Mouse (Mus musculus) right cerebral cortex, postnatal 25 days (tissue): Measurements from ENCODE around the gene Gm6583.

Experiments used
- DNase-seq: peaks from one replicate; pipeline ENCODE4 v3.0.0; 2022

The Gm6583 gene

GRCm38 (mm10) chr5:112355910-112356309 is at the start of gene Gm6583:
Gene Gm6583, minus strand, starts transcription at chr5:112356033.
- DNase-seq: no peak

- no peak for DNase-seq
These were observed 46.6 kb upstream of the Gm6583 start for GRCm38 (mm10) chr5:112402437-112402836.

- DNase-seq: no peak
These were observed 43.5 kb upstream of the Gm6583 start for GRCm38 (mm10) chr5:112399284-112399683.

GRCm38 (mm10) chr5:112396066-112396465 is 40.2 kb upstream of the Gm6583 start:
- no peak for DNase-seq

GRCm38 (mm10) chr5:112394779-112395443 is 39.1 kb upstream of the Gm6583 start, which contains the start of gene Asphd2:
Gene Asphd2, minus strand, starts transcription at chr5:112394866.
- DNase-seq: peak; percentile 85

- no peak for DNase-seq
These were observed 38.6 kb upstream of the Gm6583 start for GRCm38 (mm10) chr5:112394415-112394763.

- peak; percentile 5 for DNase-seq
These were observed 38.0 kb upstream of the Gm6583 start for GRCm38 (mm10) chr5:112393741-112394414.

GRCm38 (mm10) chr5:112391676-112392323 is 36.0 kb upstream of the Gm6583 start:
- no peak for DNase-seq

GRCm38 (mm10) chr5:112391002-112391401 is 35.2 kb upstream of the Gm6583 start:
- DNase-seq: peak; percentile 8

GRCm38 (mm10) chr5:112389352-112389751 is 33.5 kb upstream of the Gm6583 start:
- DNase-seq: no peak

GRCm38 (mm10) chr5:112385973-112386372 is 30.1 kb upstream of the Gm6583 start:
- no peak for DNase-seq

GRCm38 (mm10) chr5:112384805-112385472 is 29.1 kb upstream of the Gm6583 start:
- no peak for DNase-seq

- no peak for DNase-seq
These were observed 27.0 kb upstream of the Gm6583 start for GRCm38 (mm10) chr5:112382641-112383330.

- DNase-seq: no peak
These were observed 26.2 kb upstream of the Gm6583 start for GRCm38 (mm10) chr5:112382042-112382441.

- DNase-seq: no peak
These were observed 25.3 kb upstream of the Gm6583 start for GRCm38 (mm10) chr5:112381154-112381553.

GRCm38 (mm10) chr5:112378716-112379115 is 22.9 kb upstream of the Gm6583 start:
- DNase-seq: no peak

GRCm38 (mm10) chr5:112377380-112377779 is 21.5 kb upstream of the Gm6583 start:
- no peak for DNase-seq

- DNase-seq: no peak
These were observed 20.3 kb upstream of the Gm6583 start for GRCm38 (mm10) chr5:112376111-112376510.

GRCm38 (mm10) chr5:112371933-112372332 is 16.1 kb upstream of the Gm6583 start:
- peak; percentile 77 for DNase-seq

- DNase-seq: no peak
These were observed 14.5 kb upstream of the Gm6583 start for GRCm38 (mm10) chr5:112370236-112370813.

- no peak for DNase-seq
These were observed 13.5 kb upstream of the Gm6583 start for GRCm38 (mm10) chr5:112369326-112369725.

GRCm38 (mm10) chr5:112368666-112369065 is 12.8 kb upstream of the Gm6583 start:
- no peak for DNase-seq
